Mouse (Mus musculus) retina, embryonic 14.5 days (tissue): ENCODE data around the gene Eln.

ENCODE experiments used
- DNase-seq: peaks from one replicate; pipeline ENCODE4 v3.0.0-alpha.2; 2015; ENCODE audit warnings: low spot score

Gene Eln

DNA sequence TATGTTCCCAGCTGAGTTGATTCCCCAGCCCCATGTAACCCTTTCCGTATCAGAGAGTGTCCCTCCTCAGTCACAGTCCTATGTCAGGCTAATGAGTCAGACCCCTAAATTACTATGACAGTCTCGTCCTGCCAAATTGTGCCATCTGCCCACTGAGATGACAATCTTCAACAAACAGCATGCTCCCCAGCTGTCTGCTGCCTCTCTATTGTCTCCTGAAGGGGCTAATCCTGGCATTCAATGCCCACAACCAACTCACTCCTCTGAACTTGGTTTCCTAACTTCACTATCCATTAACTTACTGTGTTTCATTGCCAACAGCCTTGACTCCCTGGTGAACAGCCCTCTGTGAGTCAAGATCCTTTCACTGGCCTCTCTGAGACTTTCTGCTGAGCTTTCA lies 62.7 kb downstream of the Eln start:
- no peak for DNase-seq

DNA sequence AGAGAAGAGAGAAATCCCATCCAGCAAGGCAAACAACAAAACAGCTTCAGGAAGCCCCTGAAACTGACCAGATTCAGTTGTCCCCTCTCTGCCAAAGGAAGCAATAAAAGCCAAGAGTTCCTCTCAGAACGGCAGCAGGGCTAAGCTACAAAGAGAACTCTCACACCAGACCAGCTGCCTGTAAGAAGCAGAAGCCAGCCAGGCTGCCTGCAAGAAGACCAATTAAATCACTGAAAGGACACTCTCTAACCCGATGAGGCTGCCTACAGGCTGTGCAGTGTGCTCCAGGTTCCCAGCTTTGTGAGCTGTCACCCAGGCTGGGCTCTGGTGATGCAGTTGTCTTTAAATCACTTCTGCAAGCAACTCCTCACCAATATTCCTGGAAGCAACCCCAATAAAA lies 63.3 kb downstream of the Eln start:
- DNase-seq: no peak

DNA sequence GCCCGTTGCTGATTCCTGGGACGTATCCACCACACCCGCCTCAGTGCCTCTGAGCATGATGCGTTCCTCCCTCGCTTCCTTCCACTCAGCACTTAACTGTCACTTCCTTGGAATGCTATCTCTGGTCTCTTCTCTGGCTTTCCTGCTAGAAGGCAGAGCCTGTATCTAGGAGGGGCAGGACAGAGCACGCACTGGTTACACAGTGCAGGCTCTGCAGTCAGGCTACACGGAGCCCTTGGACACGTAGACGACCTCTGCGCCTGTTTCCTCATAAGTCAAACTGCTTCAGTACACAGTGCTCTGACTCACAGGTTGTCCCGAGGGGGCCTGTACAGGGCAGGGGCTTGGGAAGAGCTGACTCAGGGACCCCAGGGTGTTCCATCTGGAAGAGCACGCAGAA lies 66.9 kb downstream of the Eln start:
- no peak for DNase-seq

DNA sequence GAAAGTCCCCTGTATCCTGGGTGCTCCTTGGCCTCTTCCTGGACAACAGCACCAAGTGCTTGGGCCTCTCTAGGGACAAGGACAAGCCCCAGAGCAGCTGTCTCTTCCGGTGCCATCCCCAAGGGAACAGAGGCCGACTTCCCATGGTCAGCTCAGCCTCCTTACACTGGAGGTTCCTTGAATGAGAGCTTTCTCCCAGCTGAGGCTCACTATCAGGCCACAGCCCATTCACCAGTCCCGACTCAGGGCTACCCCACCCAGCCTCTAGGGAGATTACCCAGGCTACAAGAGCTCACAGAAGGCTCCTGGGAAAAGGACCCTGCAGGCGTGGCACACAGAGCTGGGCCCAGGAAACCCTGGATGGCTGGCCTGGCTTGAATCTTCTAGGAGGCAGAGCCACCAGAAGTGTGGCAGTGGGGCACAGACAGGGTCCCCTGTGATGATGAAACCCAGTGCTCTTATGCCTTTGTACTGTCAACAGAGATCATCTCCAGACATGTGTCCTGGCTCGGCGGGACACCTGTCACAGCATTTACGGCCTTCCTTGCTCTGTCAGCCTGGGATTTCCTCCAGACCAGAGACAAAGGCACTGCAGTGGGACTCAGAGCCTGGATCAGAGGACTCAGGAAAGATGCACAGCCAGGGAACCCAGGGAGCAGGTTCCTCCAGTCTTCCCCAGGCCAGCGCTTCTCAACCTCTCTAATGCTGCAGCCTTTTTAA lies 68.1 kb downstream of the Eln start:
- peak; percentile 41 for DNase-seq

DNA sequence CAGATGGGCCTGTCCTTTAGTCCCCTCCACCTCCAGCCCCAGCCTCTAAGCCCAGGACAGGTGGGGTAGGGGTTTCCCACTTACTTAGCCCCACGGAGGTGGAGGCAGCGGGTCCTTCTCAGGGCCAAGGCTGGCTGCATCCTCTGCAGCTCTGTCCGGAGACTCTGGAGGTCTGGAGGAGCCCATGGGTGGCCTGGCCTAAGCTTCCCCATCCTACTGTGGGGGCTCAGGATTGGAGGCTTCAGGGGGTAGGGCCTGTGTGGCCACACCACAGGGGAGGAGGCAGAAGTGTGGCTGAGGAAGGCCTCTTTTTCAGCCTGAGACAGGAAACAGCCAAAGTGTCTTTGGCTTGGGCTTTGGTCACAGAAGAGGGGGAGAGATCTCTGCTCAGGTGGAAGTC lies 69.1 kb downstream of the Eln start:
- no peak for DNase-seq

DNA sequence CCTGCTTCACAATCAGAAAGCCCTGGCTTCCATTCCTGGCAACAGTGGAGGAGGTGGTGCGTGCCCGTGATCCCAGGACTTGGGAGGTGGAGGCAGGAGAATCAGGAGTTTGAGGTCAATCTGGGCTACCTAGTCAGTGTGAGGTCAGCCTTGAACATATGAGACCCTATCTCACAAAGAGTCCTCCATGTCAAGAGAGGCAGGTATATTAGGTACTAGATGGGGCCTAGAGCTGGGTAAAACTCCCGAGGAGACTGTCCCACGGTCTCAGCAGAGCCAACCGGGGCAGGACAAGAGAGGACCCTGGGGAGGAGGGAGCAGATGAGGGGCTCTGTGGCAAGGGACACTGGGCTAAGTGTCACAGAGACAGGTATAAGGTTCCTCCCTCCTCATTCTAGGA lies 69.6 kb downstream of the Eln start:
- DNase-seq: no peak

DNA sequence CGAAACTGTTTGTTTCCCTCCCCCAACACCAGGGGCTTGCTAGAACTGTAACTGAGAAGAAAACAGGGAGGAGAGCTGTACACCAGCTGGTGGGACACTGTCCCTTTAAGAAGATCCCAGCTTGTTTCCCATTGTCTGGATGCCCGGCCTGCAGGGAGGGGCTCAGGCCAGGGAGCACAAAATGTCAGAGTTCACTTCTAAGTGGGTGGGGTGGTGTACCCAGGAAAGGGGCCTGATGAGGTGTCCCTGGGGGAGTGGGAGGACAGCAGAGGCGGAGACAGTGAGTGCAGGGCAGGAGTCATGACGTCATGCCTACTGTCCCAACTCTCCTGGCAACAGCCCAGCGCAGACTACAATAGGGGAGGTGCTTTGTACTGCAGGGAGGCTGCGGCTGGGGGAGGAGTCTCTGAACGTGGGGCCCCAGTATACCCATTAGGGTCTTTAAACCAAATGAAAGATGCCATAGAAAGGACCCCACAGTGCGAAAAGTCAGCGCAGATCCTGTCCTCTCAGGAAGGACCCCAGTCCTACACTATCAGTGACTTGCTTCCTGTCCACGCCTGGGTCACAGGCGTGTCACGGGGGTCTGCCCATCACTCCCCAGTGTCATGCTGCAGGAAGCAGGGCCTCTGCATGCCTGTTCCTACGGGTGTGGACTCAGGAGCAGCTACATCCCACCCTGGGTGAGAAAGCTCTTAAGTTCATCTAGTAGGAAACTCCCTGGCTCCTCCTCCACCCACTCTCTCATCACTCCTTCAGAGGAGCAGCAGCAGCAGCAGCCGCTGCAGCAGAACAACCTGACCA lies 71.0 kb downstream of the Eln start:
- peak; percentile 88 for DNase-seq

DNA sequence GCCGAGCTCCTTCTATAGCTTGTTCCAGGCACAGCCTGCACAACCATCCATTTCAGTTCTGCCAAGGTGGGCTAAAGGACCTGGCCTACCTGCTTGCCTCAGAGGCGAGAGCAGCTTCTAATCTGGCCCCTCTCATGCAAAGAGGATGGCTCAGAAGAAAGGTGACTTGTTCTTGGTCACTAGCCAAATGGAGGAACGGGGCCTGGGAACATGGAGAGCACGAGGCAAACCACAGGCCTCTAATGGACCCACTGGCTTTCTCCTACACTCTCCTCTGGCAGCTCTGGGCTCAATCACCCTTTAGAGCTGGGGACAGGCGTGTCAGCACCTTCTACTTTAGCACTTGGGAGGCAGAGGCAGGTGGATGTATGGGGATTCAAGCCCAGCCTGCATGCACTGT lies 72.1 kb downstream of the Eln start:
- no peak for DNase-seq

DNA sequence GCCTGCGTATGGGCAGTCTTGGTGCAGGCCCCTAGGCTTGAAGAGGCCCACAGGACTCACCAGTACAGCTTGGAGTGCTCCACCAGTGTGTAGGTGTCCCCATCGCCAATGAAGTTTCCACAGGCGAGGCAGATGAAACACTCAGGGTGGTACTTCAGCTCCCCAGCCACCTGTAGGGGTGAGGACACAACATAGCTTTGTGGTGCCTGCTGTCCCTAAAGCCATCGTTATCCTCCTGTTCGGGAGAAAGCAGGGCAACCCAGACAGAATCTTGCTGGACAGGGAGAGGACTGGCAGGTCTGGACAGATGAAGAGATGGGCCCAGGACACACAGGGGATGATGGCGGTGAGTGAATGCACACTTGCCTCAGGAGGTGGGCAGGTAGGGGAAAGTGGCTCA lies 74.5 kb downstream of the Eln start:
- no peak for DNase-seq

DNA sequence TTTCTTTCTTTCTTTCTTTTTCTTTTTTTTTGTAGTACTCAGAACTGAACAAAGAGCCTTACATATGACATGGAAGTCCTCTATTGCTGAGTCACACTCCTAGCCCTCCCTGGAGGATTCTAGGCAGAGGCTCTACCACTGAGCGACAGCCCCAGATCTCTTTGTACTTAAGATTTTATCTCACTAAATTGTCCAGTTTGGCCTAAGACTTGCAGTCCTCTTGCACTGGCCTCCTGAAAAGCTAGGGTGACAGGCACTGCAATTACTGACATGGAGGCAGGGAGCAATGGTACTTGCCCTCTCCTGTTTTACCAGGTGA lies 75.0 kb downstream of the Eln start:
- no peak for DNase-seq

DNA sequence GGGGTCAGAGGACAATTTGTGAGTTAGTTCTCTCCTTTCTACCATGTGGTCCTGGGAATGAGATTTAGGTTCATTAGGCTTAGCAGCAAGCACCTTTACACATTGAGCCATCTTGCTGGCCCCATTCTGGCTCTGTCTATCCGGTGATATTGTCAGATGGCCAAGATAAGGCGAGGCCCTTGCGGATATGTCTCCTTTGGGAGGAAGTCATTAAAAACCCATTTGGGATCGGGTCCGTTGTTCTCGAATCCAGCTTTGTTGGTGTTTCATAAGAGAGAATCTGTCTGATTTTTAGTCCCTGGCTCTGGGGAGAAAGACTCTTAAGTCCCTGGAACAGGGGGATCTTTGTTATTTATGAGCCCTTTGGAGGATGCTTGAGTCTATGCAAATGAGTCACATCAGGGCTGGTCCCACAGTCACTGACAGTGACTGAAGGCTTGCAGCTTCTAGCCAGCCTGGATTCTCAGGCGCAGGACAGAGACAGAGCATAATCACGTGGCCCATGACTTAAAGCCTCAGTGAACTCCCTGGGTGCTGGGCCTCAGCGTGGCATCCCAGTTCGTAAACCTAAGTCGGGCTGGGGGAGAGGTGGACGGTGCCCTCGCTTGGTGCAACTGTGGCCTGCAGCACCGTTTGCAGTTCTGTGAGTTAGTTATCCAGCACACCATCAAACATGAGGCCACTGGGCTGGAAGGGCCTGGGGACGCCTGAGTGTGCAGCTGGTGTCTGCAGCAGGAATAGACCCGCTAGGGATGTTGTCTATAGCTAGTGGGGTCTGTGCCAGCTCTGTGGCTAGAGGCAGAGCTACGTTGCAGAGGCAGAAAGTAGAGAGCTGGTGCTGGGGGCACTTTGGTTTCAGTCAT lies 75.6 kb downstream of the Eln start:
- DNase-seq: no peak

DNA sequence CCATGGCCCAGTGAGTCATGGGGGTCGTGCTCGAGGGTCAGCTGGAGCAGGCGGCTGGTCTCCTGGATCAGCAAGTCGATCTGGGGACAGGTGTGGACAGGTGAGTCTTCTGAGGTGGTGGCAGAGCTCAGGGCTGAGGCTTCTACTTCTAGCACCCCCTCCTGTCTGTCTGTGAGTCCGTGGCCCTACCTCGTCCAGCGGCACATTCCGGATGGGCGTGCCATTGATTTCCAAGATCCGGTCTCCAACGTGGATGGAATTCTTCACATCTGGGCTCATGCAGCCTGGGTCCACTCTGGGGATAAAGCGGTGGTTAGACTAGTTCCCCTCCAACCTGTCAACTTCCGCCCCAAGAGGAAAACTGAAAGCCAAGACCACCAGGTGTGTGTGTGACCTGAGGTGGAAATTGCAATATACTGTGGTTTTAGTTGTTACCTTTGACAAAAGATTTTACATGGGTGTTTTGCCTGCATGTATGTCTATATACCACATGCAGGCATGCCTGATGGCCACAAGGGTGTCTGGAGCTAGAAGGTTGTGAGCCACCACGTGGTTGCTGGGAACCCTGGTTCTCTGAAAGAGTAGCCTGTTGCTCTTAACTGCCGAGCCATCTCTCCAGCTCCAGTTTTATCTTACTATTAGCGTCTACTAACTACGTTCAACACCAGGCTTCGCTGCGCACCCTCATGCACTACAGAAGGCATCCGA lies 78.0 kb downstream of the Eln start:
- no peak for DNase-seq

DNA sequence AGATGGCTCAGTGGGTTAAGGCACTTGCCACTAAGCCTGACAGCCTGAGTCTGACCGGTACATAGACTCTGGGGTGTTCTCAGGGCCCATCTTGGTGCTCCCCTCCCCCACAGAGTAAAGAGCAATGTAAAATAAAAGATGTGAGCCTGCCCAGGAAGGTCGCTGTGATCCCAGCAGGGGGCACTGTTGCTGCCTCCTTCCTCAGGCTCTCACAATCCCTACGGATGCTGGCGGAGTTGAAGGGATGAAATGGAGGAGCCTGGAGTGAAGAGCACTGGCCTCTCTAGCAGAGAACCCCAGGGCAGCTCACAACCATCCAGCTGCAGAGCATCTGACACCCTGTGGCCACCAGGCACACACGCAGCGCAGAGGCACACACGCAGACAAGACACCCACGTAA lies 78.6 kb downstream of the Eln start:
- DNase-seq: peak; percentile 71

DNA sequence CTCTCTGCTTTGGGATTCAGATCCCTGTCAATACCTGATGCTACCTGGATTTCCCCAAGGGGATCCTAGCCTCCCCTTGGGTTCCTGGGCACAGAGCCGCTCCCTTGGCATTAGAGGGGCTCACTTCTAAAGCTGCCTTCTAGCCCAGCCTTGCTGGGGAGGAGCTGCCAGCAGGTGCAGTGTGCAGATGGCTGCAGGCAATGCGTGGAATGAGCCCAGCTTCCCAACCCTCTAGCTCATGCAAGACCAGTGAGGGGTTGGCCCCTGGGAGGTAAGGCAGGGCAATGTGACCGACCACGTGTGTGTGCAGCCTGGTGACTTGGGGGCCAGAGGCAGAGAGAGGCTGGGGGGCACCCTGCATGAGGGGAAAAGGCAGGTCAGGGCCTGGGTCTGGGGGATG lies 90.4 kb downstream of the Eln start:
- no peak for DNase-seq
